Mouse (Mus musculus) midbrain, embryonic 16.5 days (tissue): ENCODE results near the gene Gpr180. TPM values are rescaled to one million over a fixed set of nuclear protein-coding genes. Genes with fewer than 3 reads are reported as not detected.

ENCODE experiments used
- ATAC-seq: fragments of 200-750 bp; cut with Nextera tagmentation; 2 replicates; pipeline ENCODE4 v1.8.0; 2017; ENCODE audit warnings: moderate TSS enrichment
- H3K27ac ChIP-seq: fragments of 300-500 bp; sonication (generic); 2 replicates; pipeline ENCODE4 v1.5.1; 2014; ENCODE audit warnings: mild to moderate bottlenecking, low read length, mixed read lengths
- H3K27me3 ChIP-seq: fragments of 300-500 bp; sonication (generic); 2 replicates; pipeline ENCODE4 v1.6.1; 2014; ENCODE audit warnings: low read depth, low read length, mixed read lengths; ENCODE audit not compliant: control insufficient read depth, insufficient read depth
- H3K36me3 ChIP-seq: fragments of 300-500 bp; sonication (generic); 2 replicates; pipeline ENCODE4 v1.6.1; 2014; ENCODE audit warnings: mild to moderate bottlenecking, low read length, moderate library complexity, mixed read lengths; ENCODE audit not compliant: control insufficient read depth, insufficient read depth
- H3K4me1 ChIP-seq: fragments of 300-500 bp; sonication (generic); 2 replicates; pipeline ENCODE4 v1.6.1; 2014; ENCODE audit warnings: mild to moderate bottlenecking, low read length, mixed read lengths; ENCODE audit not compliant: control insufficient read depth, insufficient read depth
- H3K4me2 ChIP-seq: fragments of 300-500 bp; sonication (generic); 2 replicates; pipeline ENCODE4 v1.6.1; 2014; ENCODE audit warnings: mild to moderate bottlenecking, low read length, mixed read lengths
- H3K4me3 ChIP-seq: fragments of 300-500 bp; sonication (generic); 2 replicates; pipeline ENCODE4 v1.5.1; 2014; ENCODE audit warnings: low read depth, mild to moderate bottlenecking, low read length, moderate library complexity, mixed read lengths
- H3K9ac ChIP-seq: fragments of 300-500 bp; sonication (generic); 2 replicates; pipeline ENCODE4 v1.6.1; 2014; ENCODE audit warnings: low read depth, low read length, mixed read lengths
- H3K9me3 ChIP-seq: fragments of 300-500 bp; sonication (generic); replicated peaks from 2 replicates; pipeline ENCODE4 v1.6.1; 2014; ENCODE audit warnings: mild to moderate bottlenecking, low read length, mixed read lengths; ENCODE audit not compliant: control insufficient read depth, poor library complexity, severe bottlenecking
- WGBS: fragments of 180-500 bp; shearing (Covaris S2); extraction: QIAGEN DNeasy Blood & Tissue Kit; methylation state at CpG from one replicate; pipeline ENCODE4 v1.1.7; 2014; 5-methylcytosine and 5-hydroxymethylcytosine counted together
- polyA plus RNA-seq: library from polyadenylated mRNA; unstranded; fragments of >200 nt; fragmentation: Nextera tagmentation; extraction: Ambion mirVana; gene quantifications from 2 replicates; pipeline ENCODE4 v1.2.1, GENCODE M21; 2015

The Gpr180 gene
- polyA plus RNA-seq, 1 experiment from 2014 or later = 40.4 TPM

DNA sequence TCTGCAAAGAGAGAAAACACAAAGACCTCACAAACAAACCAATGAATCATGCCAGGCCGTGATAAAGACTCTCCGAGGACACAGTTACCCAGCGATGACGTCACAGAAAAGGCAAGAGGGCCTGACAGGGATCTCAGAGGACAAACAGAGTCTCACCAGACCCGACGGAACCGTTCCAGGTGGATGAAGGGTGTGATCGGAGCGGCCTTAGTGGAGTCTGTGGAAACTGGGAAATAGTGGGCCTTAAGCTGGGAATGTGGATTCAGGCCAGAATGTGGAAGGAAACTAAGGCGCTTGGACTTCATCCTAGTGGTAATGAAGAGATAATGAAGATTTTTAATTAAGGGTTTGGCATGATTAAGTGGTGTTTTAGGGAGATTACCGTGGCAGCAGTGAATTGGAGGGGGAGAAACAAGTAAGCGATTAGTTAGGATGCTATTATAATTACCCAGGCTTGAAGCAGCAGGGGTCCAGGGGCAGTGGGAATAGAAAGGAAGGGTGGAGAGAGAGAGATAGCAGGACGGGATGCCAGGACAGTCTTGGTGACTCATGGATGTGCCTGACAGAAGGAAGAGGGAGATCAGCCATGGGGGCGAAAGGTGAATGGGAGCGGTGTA is 75.3 kb downstream of the Gpr180 start:
- Histone ChIP-seq H3K27me3 (0 out of 2 replicates have a peak, but pooled peaks cover 2% of the 10 kb centered on the region), H3K9ac (no peak overlapping the region), H3K4me3 (no peak overlapping the region), H3K27ac (no peak overlapping the region), H3K36me3 (no peaks in the 10 kb centered on the region), H3K4me2 (no peak overlapping the region), H3K4me1 (no peaks in the 10 kb centered on the region), H3K9me3 (no peaks in the 10 kb centered on the region)
- 70% methylated on average over 15 of the region's 15 CpGs for WGBS
- no peak for ATAC-seq

Other genes with a start within 250 kb of the Gpr180 start
- gene Dct, start 84.9 kb upstream of the Gpr180 start, polyA plus RNA-seq = 0.67 and 0.76 TPM in 2 replicates
- gene Tgds, start 4.4 kb upstream of the Gpr180 start, polyA plus RNA-seq = 15.2 and 16.4 TPM in 2 replicates
- 6.4 and 8.0 TPM in 2 replicates for gene Sox21, start 99.9 kb downstream of the Gpr180 start, polyA plus RNA-seq
- gene Gm9376, start 129.8 kb downstream of the Gpr180 start, polyA plus RNA-seq = not detected in 2 replicates